Mouse (Mus musculus) right cerebral cortex, adult 2 months (tissue): Measurements from ENCODE around the gene Ubxn10.

Experiments used
- DNase-seq, 2 experiments: peaks; one replicate each; pipeline ENCODE4 v3.0.0; 2021 to 2022; ENCODE audit warnings: low spot score in 2 of 2

The Ubxn10 gene

GRCm38 (mm10) chr4:138734105-138734504, 2.9 kb downstream of the Ubxn10 start:
- no peak for DNase-seq

- no peak for DNase-seq
Measured at GRCm38 (mm10) chr4:138729018-138729703, 7.8 kb downstream of the Ubxn10 start.

- no peak for DNase-seq
Measured at GRCm38 (mm10) chr4:138725751-138726150, 11.2 kb downstream of the Ubxn10 start.

GRCm38 (mm10) chr4:138725127-138725461, 11.9 kb downstream of the Ubxn10 start:
- DNase-seq = no peak

GRCm38 (mm10) chr4:138724354-138725126, 12.4 kb downstream of the Ubxn10 start, which contains the start of gene Pla2g2c:
Gene Pla2g2c (plus strand): TSS chr4:138724792.
- DNase-seq = peak; percentile 81 to 82

GRCm38 (mm10) chr4:138723493-138724281, 13.3 kb downstream of the Ubxn10 start:
- DNase-seq = peak; percentile 88 to 89

GRCm38 (mm10) chr4:138719264-138719596, 17.7 kb downstream of the Ubxn10 start:
- DNase-seq = no peak

- DNase-seq = no peak
Measured at GRCm38 (mm10) chr4:138718586-138719263, 18.2 kb downstream of the Ubxn10 start.

GRCm38 (mm10) chr4:138716697-138717096, 20.3 kb downstream of the Ubxn10 start:
- DNase-seq = no peak

GRCm38 (mm10) chr4:138714186-138714585, 22.8 kb downstream of the Ubxn10 start:
- no peak for DNase-seq

GRCm38 (mm10) chr4:138712621-138713020, 24.3 kb downstream of the Ubxn10 start:
- no peak for DNase-seq

GRCm38 (mm10) chr4:138712096-138712495, 24.9 kb downstream of the Ubxn10 start:
- no peak for DNase-seq

- DNase-seq = no peak
Measured at GRCm38 (mm10) chr4:138711051-138711820, 25.7 kb downstream of the Ubxn10 start.

GRCm38 (mm10) chr4:138710633-138711032, 26.3 kb downstream of the Ubxn10 start:
- peak in 1 of 2 experiments; percentile 27 for DNase-seq

GRCm38 (mm10) chr4:138709944-138710343, 27.0 kb downstream of the Ubxn10 start:
- DNase-seq = no peak

- no peak for DNase-seq
Measured at GRCm38 (mm10) chr4:138709246-138709645, 27.7 kb downstream of the Ubxn10 start.

GRCm38 (mm10) chr4:138708636-138709035, 28.3 kb downstream of the Ubxn10 start:
- DNase-seq = peak in 1 of 2 experiments; percentile 63

- no peak for DNase-seq
Measured at GRCm38 (mm10) chr4:138706620-138707019, 30.3 kb downstream of the Ubxn10 start.

- DNase-seq = no peak
Measured at GRCm38 (mm10) chr4:138704169-138704568, 32.8 kb downstream of the Ubxn10 start.

GRCm38 (mm10) chr4:138703591-138703990, 33.4 kb downstream of the Ubxn10 start:
- DNase-seq = no peak

- DNase-seq = no peak
Measured at GRCm38 (mm10) chr4:138702528-138702927, 34.4 kb downstream of the Ubxn10 start.
